Mouse (Mus musculus): ENCODE data around the gene Pdia5.

GRCm38 (mm10) chr16:35524200-35524599 is 33.5 kb upstream of the Pdia5 start:
- TF ChIP-seq POLR2A (IDR thresholded peaks at IDR 0.05; ENCODE audit: borderline replicate concordance, extremely low read depth, insufficient read depth, insufficient read length, poor library complexity, severe bottlenecking) (no peak), CTCF (IDR thresholded peaks at IDR 0.05; ENCODE audit: borderline replicate concordance, extremely low read depth, insufficient read depth, insufficient read length) (no peak)

Data from brain, embryonic 14.5 days (tissue).